Mouse (Mus musculus) liver, embryonic 16.5 days (tissue): ENCODE measurements around the gene Trim44. TPM values are rescaled to one million over a fixed set of nuclear protein-coding genes. Genes with fewer than 3 reads are reported as not detected.
A peak's percentile ranks its signal among the peaks of the same experiment; 100 is the strongest.

ENCODE experiments used
- ATAC-seq: fragments of 200-750 bp; cut with Nextera tagmentation; 2 replicates; pipeline ENCODE4 v1.8.0; 2017; ENCODE audit warnings: low read depth, mild to moderate bottlenecking, moderate number of reproducible peaks, moderate library complexity
- H3K27ac ChIP-seq: fragments of 300-500 bp; sonication (generic); 2 replicates; pipeline ENCODE4 v1.5.1; 2014; ENCODE audit warnings: mild to moderate bottlenecking, low read length
- H3K27me3 ChIP-seq: fragments of 300-500 bp; sonication (generic); 2 replicates; pipeline ENCODE4 v1.6.1; 2014; ENCODE audit warnings: low read depth, low read length, mixed read lengths; ENCODE audit not compliant: control insufficient read depth, insufficient read depth
- H3K36me3 ChIP-seq: fragments of 300-500 bp; sonication (generic); 2 replicates; pipeline ENCODE4 v1.6.1; 2014; ENCODE audit warnings: mild to moderate bottlenecking; ENCODE audit not compliant: control insufficient read depth, insufficient read depth
- H3K4me1 ChIP-seq: fragments of 300-500 bp; sonication (generic); 2 replicates; pipeline ENCODE4 v1.6.1; 2014; ENCODE audit warnings: low read depth, low read length, mixed read lengths; ENCODE audit not compliant: control insufficient read depth
- H3K4me2 ChIP-seq: fragments of 300-500 bp; sonication (generic); 2 replicates; pipeline ENCODE4 v1.6.1; 2014; ENCODE audit warnings: low read depth, low read length, mixed read lengths
- H3K4me3 ChIP-seq: fragments of 300-500 bp; sonication (generic); 2 replicates; pipeline ENCODE4 v1.5.1; 2014; ENCODE audit warnings: low read depth, mild to moderate bottlenecking, low read length
- H3K9ac ChIP-seq: fragments of 300-500 bp; sonication (generic); 2 replicates; pipeline ENCODE4 v1.6.1; 2014; ENCODE audit warnings: low read depth, low read length
- H3K9me3 ChIP-seq: fragments of 300-500 bp; sonication (generic); replicated peaks from 2 replicates; pipeline ENCODE4 v1.6.1; 2016; ENCODE audit warnings: low read length; ENCODE audit not compliant: control insufficient read depth
- WGBS: fragments of 180-500 bp; shearing (Covaris S2); extraction: QIAGEN DNeasy Blood & Tissue Kit; methylation state at CpG from one replicate; pipeline ENCODE4 v1.1.7; 2014; ENCODE audit not compliant: insufficient replicate concordance; 5-methylcytosine and 5-hydroxymethylcytosine counted together
- polyA plus RNA-seq: library from polyadenylated mRNA; unstranded; fragments of >200 nt; fragmentation: Nextera tagmentation; extraction: Ambion mirVana; gene quantifications from 2 replicates; pipeline ENCODE4 v1.2.1, GENCODE M21; 2015

Trim44 gene
- polyA plus RNA-seq, 1 experiment from 2014 or later, result 4.0 TPM

- 17% methylated on average over 2 of the region's 2 CpGs for WGBS
These were observed 5.1 kb upstream of the Trim44 start for GRCm38 (mm10) chr2:102412738-102413137.

GRCm38 (mm10) chr2:102410615-102411014 lies 3.0 kb upstream of the Trim44 start:
- no peaks in the 10 kb centered on the region for H3K9me3 ChIP-seq
- WGBS, result 63% methylated on average over 4 of the region's 4 CpGs
- no peaks in the 10 kb centered on the region for H3K36me3 ChIP-seq
- H3K27ac ChIP-seq, result no peak overlapping the region
- no peak overlapping the region for H3K9ac ChIP-seq
- H3K4me3 ChIP-seq, result no peak overlapping the region
- ATAC-seq, result no peak
- no peak overlapping the region for H3K4me2 ChIP-seq
- H3K27me3 ChIP-seq, result no peaks in the 10 kb centered on the region
- H3K4me1 ChIP-seq, result no peaks in the 10 kb centered on the region

More at GRCm38 (mm10) chr2:102412738-102413137, 5.1 kb upstream of the Trim44 start:
- Histone ChIP-seq H3K27me3 (no peaks in the 10 kb centered on the region), H3K36me3 (no peaks in the 10 kb centered on the region), H3K4me2 (no peak overlapping the region), H3K9ac (no peak overlapping the region), H3K4me3 (no peak overlapping the region), H3K9me3 (no peaks in the 10 kb centered on the region), H3K4me1 (no peaks in the 10 kb centered on the region), H3K27ac (no peak overlapping the region)
- no peak for ATAC-seq

GRCm38 (mm10) chr2:102409741-102410140 lies 2.1 kb upstream of the Trim44 start:
- Histone ChIP-seq H3K4me3 (no peak overlapping the region), H3K4me1 (no peaks in the 10 kb centered on the region), H3K36me3 (no peaks in the 10 kb centered on the region), H3K9me3 (no peaks in the 10 kb centered on the region), H3K27me3 (no peaks in the 10 kb centered on the region), H3K27ac (no peak overlapping the region), H3K4me2 (no peak overlapping the region), H3K9ac (no peak overlapping the region)
- ATAC-seq, result no peak
- 66% methylated on average over 3 of the region's 3 CpGs for WGBS

GRCm38 (mm10) chr2:102406324-102407304 lies 1.0 kb downstream of the Trim44 start:
- Histone ChIP-seq H3K27me3 (no peaks in the 10 kb centered on the region), H3K4me2 (no peak overlapping the region), H3K9me3 (no peaks in the 10 kb centered on the region), H3K4me1 (no peaks in the 10 kb centered on the region), H3K36me3 (no peaks in the 10 kb centered on the region), H3K9ac (no peak overlapping the region), H3K27ac (no peak overlapping the region), H3K4me3 (no peak overlapping the region)
- ATAC-seq, result no peak
- 53% methylated on average over 4 of the region's 4 CpGs for WGBS

GRCm38 (mm10) chr2:102403982-102404381 lies 3.6 kb downstream of the Trim44 start:
- Histone ChIP-seq H3K9ac (no peak overlapping the region), H3K27me3 (no peaks in the 10 kb centered on the region), H3K27ac (no peak overlapping the region), H3K4me1 (peaks cover 21% of the 10 kb centered on the region), H3K4me3 (no peak overlapping the region), H3K36me3 (no peaks in the 10 kb centered on the region; the same call in 1 of the 2 replicates), H3K9me3 (no peaks in the 10 kb centered on the region), H3K4me2 (no peak overlapping the region)
- ATAC-seq, result no peak
- WGBS, result 72% methylated on average over 5 of the region's 5 CpGs

GRCm38 (mm10) chr2:102403306-102403705 lies 4.3 kb downstream of the Trim44 start:
- H3K27me3 ChIP-seq, result no peaks in the 10 kb centered on the region
- H3K36me3 ChIP-seq, result no peaks in the 10 kb centered on the region; the same call in 1 of the 2 replicates
- H3K4me3 ChIP-seq, result no peak overlapping the region
- H3K27ac ChIP-seq, result no peak overlapping the region
- H3K9ac ChIP-seq, result no peak overlapping the region
- WGBS, result 62% methylated on average over 4 of the region's 4 CpGs
- ATAC-seq, result no peak
- H3K9me3 ChIP-seq, result no peaks in the 10 kb centered on the region
- no peak overlapping the region for H3K4me2 ChIP-seq
- peaks cover 21% of the 10 kb centered on the region for H3K4me1 ChIP-seq

- peak overlapping the region; percentile 73 for H3K9ac ChIP-seq
- H3K4me1 ChIP-seq, result peaks cover 27% of the 10 kb centered on the region
- peak overlapping the region; percentile 70 for H3K4me3 ChIP-seq
- WGBS, result 24% methylated on average over 6 of the region's 6 CpGs
- peak overlapping the region; percentile 34; the same call in 1 of the 2 replicates for H3K27ac ChIP-seq
- no peaks in the 10 kb centered on the region for H3K9me3 ChIP-seq
- H3K36me3 ChIP-seq, result no peaks in the 10 kb centered on the region; the same call in 1 of the 2 replicates
- H3K27me3 ChIP-seq, result no peaks in the 10 kb centered on the region
- ATAC-seq, result no peak
- H3K4me2 ChIP-seq, result peak overlapping the region; percentile 88
These were observed 6.3 kb downstream of the Trim44 start for GRCm38 (mm10) chr2:102401352-102401692.

GRCm38 (mm10) chr2:102400605-102401351 lies 6.8 kb downstream of the Trim44 start:
- peak; percentile 93 for ATAC-seq
- H3K4me1 ChIP-seq, result peaks cover 27% of the 10 kb centered on the region
- H3K9ac ChIP-seq, result peak overlapping the region; percentile 73
- peak overlapping the region; percentile 88 for H3K4me2 ChIP-seq
- H3K27me3 ChIP-seq, result no peaks in the 10 kb centered on the region
- no peaks in the 10 kb centered on the region; the same call in 1 of the 2 replicates for H3K36me3 ChIP-seq
- H3K9me3 ChIP-seq, result no peaks in the 10 kb centered on the region
- H3K4me3 ChIP-seq, result peak overlapping the region; percentile 70
- under 1% methylated on average over 75 of the region's 94 CpGs for WGBS
- H3K27ac ChIP-seq, result peak overlapping the region; percentile 80
